ENCODE assay signal across 8 mouse cellular contexts in genomic region chr10:95562395-95562794, GRCm38 (mm10). TPM values are rescaled to one million over a fixed set of nuclear protein-coding genes. Genes with fewer than 3 reads are reported as not detected.
A peak's percentile ranks its signal among the peaks of the same experiment; 100 is the strongest.
DNase-seq lines count a peak whose midpoint lies in the region; ATAC-seq and TF ChIP-seq lines count a peak whose summit lies in the region.

No protein-coding gene starts in this region.

- peak overlapping the region; percentile 93; the same call in 1 of the 2 replicates for H3K27ac ChIP-seq in heart, embryonic 12.5 days (ENCODE audit: poor library complexity, severe bottlenecking)
- H3K27ac ChIP-seq in CH12.LX (ENCODE audit: insufficient read depth, low read depth): no peak overlapping the region
- H3K27ac ChIP-seq in forebrain, embryonic 15.5 days (replicated peaks): no peak overlapping the region
- peak overlapping the region; percentile 94 for H3K27ac ChIP-seq in liver, embryonic 15.5 days (replicated peaks)

- no peaks in the 10 kb centered on the region for H3K9me3 ChIP-seq in heart, embryonic 12.5 days (replicated peaks)
- no peaks in the 10 kb centered on the region for H3K9me3 ChIP-seq in CH12.LX (replicated peaks; ENCODE audit: low read length)
- no peaks in the 10 kb centered on the region for H3K9me3 ChIP-seq in forebrain, embryonic 15.5 days
- H3K9me3 ChIP-seq in liver, embryonic 15.5 days (replicated peaks): no peaks in the 10 kb centered on the region

- H3K4me3 ChIP-seq in heart, embryonic 12.5 days: peak overlapping the region; percentile 89
- peak overlapping the region; percentile 80 to 92 (median 82) for H3K4me3 ChIP-seq in CH12.LX (replicated peaks in 1 of 3; ENCODE audit: low read depth in 2 of 3, low read length in 2 of 3, poor library complexity in 1 of 3)
- H3K4me3 ChIP-seq in forebrain, embryonic 15.5 days: peak overlapping the region; percentile 96
- H3K4me3 ChIP-seq in liver, embryonic 15.5 days (replicated peaks): peak overlapping the region; percentile 99

- H3K36me3 ChIP-seq in heart, embryonic 12.5 days: peaks cover 4% of the 10 kb centered on the region
- peaks cover 0 to 17% of the 10 kb centered on the region in 2 experiments for H3K36me3 ChIP-seq in CH12.LX (replicated peaks in 1 of 2; ENCODE audit: control insufficient read depth in 1 of 2, insufficient read depth in 1 of 2, low read length in 1 of 2)
- H3K36me3 ChIP-seq in forebrain, embryonic 15.5 days: no peaks in the 10 kb centered on the region
- peaks cover 42% of the 10 kb centered on the region for H3K36me3 ChIP-seq in liver, embryonic 15.5 days (replicated peaks)

- no peak for TF ChIP-seq EP300 in CH12.LX (IDR thresholded peaks at IDR 0.05; ENCODE audit: low read length)

- H3K27me3 ChIP-seq in heart, embryonic 12.5 days (replicated peaks): no peaks in the 10 kb centered on the region
- H3K27me3 ChIP-seq in CH12.LX (replicated peaks): no peaks in the 10 kb centered on the region
- H3K27me3 ChIP-seq in forebrain, embryonic 15.5 days: no peaks in the 10 kb centered on the region
- H3K27me3 ChIP-seq in liver, embryonic 15.5 days: no peaks in the 10 kb centered on the region

- H3K79me2 ChIP-seq in CH12.LX (replicated peaks; ENCODE audit: control insufficient read depth, extremely low read depth, insufficient read depth, poor library complexity, severe bottlenecking): peaks cover 41% of the 10 kb centered on the region

- no peak for TF ChIP-seq RAD21 in CH12.LX (IDR thresholded peaks at IDR 0.05; ENCODE audit: low read depth, low read length)

- no peak for TF ChIP-seq CTCF in CH12.LX (conservative IDR thresholded peaks at IDR 0.05 in 1 of 2, IDR thresholded peaks at IDR 0.05 in 1 of 2; ENCODE audit: low read depth in 2 of 2, low read length in 2 of 2)

- intact Hi-C loops in heart, postnatal 25 days (cut with DNase I): loop anchor here (5.0 kb wide), 2 partner anchors 80 to 115 kb away; no protein-coding TSS in a partner anchor

- DNase-seq in heart, postnatal 25 days (ENCODE audit: low spot score): no peak
- DNase-seq in CH12.LX (ENCODE audit: extremely low read depth): no peak
- no peak for DNase-seq in frontal cortex, postnatal 10 days (ENCODE audit: low spot score in 2 of 2)
- DNase-seq in ovary, postnatal 10 days (ENCODE audit: low spot score): no peak
- DNase-seq in urinary bladder, postnatal 14 days (ENCODE audit: low spot score): no peak

- peaks cover 45% of the 10 kb centered on the region for H3K4me1 ChIP-seq in heart, embryonic 12.5 days (replicated peaks)
- H3K4me1 ChIP-seq in CH12.LX (ENCODE audit: control insufficient read depth in 1 of 2, insufficient read depth in 2 of 2): peaks cover 7 to 38% of the 10 kb centered on the region in 2 experiments; a peak in 3 of 4 replicates
- peaks cover 35% of the 10 kb centered on the region for H3K4me1 ChIP-seq in forebrain, embryonic 15.5 days
- H3K4me1 ChIP-seq in liver, embryonic 15.5 days (replicated peaks): peaks cover 73% of the 10 kb centered on the region

- peak overlapping the region; percentile 88 for H3K4me2 ChIP-seq in heart, embryonic 12.5 days
- H3K4me2 ChIP-seq in CH12.LX (ENCODE audit: insufficient read depth, low read depth, poor library complexity, severe bottlenecking): peak overlapping the region; percentile 95
- peak overlapping the region; percentile 75 for H3K4me2 ChIP-seq in forebrain, embryonic 15.5 days (replicated peaks)
- peak overlapping the region; percentile 70 for H3K4me2 ChIP-seq in liver, embryonic 15.5 days

- 6% methylated on average over 8 of the region's 8 CpGs for WGBS in heart, embryonic 12.5 days
- 8% methylated on average over 8 of the region's 8 CpGs for WGBS in forebrain, embryonic 15.5 days
- WGBS in liver, embryonic 15.5 days (ENCODE audit: insufficient replicate concordance): 13% methylated on average over 8 of the region's 8 CpGs

- dilution Hi-C loops in CH12.LX (cut with MboI; ENCODE audit: extremely low pct_ligation_motif_present, extremely low pct_unique_long_range_greater_than_20kb, low sequenced_read_pairs): no loop called here

- H3K9ac ChIP-seq in heart, embryonic 12.5 days: peak overlapping the region; percentile 97
- peak overlapping the region; percentile 79 for H3K9ac ChIP-seq in CH12.LX (ENCODE audit: insufficient read depth, low read depth)
- peak overlapping the region; percentile 94 for H3K9ac ChIP-seq in forebrain, embryonic 15.5 days (replicated peaks)
- H3K9ac ChIP-seq in liver, embryonic 15.5 days: peak overlapping the region; percentile 99

- no peak for ATAC-seq in heart, embryonic 12.5 days (ENCODE audit: insufficient number of reproducible peaks, low FRiP score)
- no peak for ATAC-seq in forebrain, embryonic 15.5 days (replicated peaks)
- ATAC-seq in liver, embryonic 15.5 days (ENCODE audit: insufficient read depth): no peak

- TF ChIP-seq POLR2A in CH12.LX (IDR thresholded peaks at IDR 0.05; ENCODE audit: low read depth, low read length): no peak

- in situ Hi-C loops in CH12.LX (cut with MboI; ENCODE audit: low pct_ligation_motif_present, low pct_unique_long_range_greater_than_20kb, low sequenced_read_pairs): loop anchor here (25.0 kb wide), 1 partner anchor 475 kb away; no protein-coding TSS in a partner anchor

TF ChIP-seq in CH12.LX, 34 proteins besides CTCF, POLR2A, EP300 and RAD21:
- no peak for TF ChIP-seq E2F4 (IDR thresholded peaks at IDR 0.05; ENCODE audit: insufficient replicate concordance, low read depth, low read length)
- no peak for TF ChIP-seq SIN3A (IDR thresholded peaks at IDR 0.05; ENCODE audit: low read length)
- no peak for TF ChIP-seq JUND (conservative IDR thresholded peaks at IDR 0.05; ENCODE audit: low read depth, low read length)
- TF ChIP-seq PAX5 (IDR thresholded peaks at IDR 0.05; ENCODE audit: low read length): no peak
- no peak for TF ChIP-seq ZNF384 (IDR thresholded peaks at IDR 0.05; ENCODE audit: low read depth, low read length)
- TF ChIP-seq TBP (conservative IDR thresholded peaks at IDR 0.05; ENCODE audit: low read depth, low read length): no peak
- TF ChIP-seq MAX (IDR thresholded peaks at IDR 0.05; ENCODE audit: low read length): no peak
- TF ChIP-seq JUN (IDR thresholded peaks at IDR 0.05; ENCODE audit: insufficient read depth, low read depth, low read length): no peak

RNA-seq across cellular contexts. Expression of gene Nudt4, which starts 1.6 kb away (rescaled TPM):
- 152 and 155 TPM in 2 replicates for polyA plus RNA-seq in heart, embryonic 12.5 days (2016; fragmentation: Nextera tagmentation; extraction: Ambion mirVana)
- 100 to 1,000 TPM; 263 to 282 TPM for total RNA-seq in heart, postnatal 25 days (2021)
- 23.7 and 33.2 TPM in 2 replicates for total RNA-seq in CH12.LX (2012; rRNA removed)
- total RNA-seq in CH12.LX (2014; rRNA removed): 38.0 and 39.2 TPM in 2 replicates
- polyA plus RNA-seq in CH12.LX (2012; ENCODE audit: insufficient read length, low read depth): 61.1 and 67.4 TPM in 2 replicates
- 74.7 and 79.2 TPM in 2 replicates for polyA plus RNA-seq in forebrain, embryonic 15.5 days (2015; fragmentation: Nextera tagmentation; extraction: Ambion mirVana)
- polyA plus RNA-seq in liver, embryonic 15.5 days (2015; fragmentation: Nextera tagmentation; extraction: Ambion mirVana): 85.3 and 87.5 TPM in 2 replicates

RNA-seq across cellular contexts. Expression of gene Ube2n, which starts 47.5 kb away (rescaled TPM):
- polyA plus RNA-seq in heart, embryonic 12.5 days (2016; fragmentation: Nextera tagmentation; extraction: Ambion mirVana): 266 and 274 TPM in 2 replicates
- 100 to 1,000 TPM in 1 of 2 experiments, 10 to 100 TPM in 1; 90.3 to 106 TPM for total RNA-seq in heart, postnatal 25 days (2021)
- total RNA-seq in CH12.LX (2012; rRNA removed) (71.9 and 117 TPM in 2 replicates), CH12.LX (2014; rRNA removed) (217 and 237 TPM in 2 replicates)
- 243 and 265 TPM in 2 replicates for polyA plus RNA-seq in CH12.LX (2012; ENCODE audit: insufficient read length, low read depth)
- 394 and 412 TPM in 2 replicates for polyA plus RNA-seq in forebrain, embryonic 15.5 days (2015; fragmentation: Nextera tagmentation; extraction: Ambion mirVana)
- 124 and 132 TPM in 2 replicates for polyA plus RNA-seq in liver, embryonic 15.5 days (2015; fragmentation: Nextera tagmentation; extraction: Ambion mirVana)

Comparison
In these comparisons a context has a peak if more than half of its experiments do, and no peak if none do; other contexts are left out.
1. H3K27ac ChIP-seq: peak in heart, embryonic 12.5 days (single experiment) and liver, embryonic 15.5 days (single experiment); none in CH12.LX (single experiment) and forebrain, embryonic 15.5 days (single experiment).
2. Peak in every context shown above with its lines, with median percentiles within 50 percentile points of each other: H3K4me2 ChIP-seq, H3K4me3 ChIP-seq and H3K9ac ChIP-seq.